Mouse (Mus musculus) embryonic fibroblast, embryonic 13.5 days (primary cell): ENCODE data around the gene H3f3a.

ENCODE experiments used
- CTCF ChIP-seq: IDR thresholded peaks from 2 replicates; pipeline ENCODE4 v1.5.1; 2011; ENCODE audit warnings: mild to moderate bottlenecking, control low read depth, low read length, moderate library complexity, borderline replicate concordance; ENCODE audit not compliant: insufficient read depth
- POLR2A ChIP-seq: IDR thresholded peaks from 2 replicates; pipeline ENCODE4 v1.6.1; 2011; ENCODE audit warnings: low read depth, mild to moderate bottlenecking, control low read depth, low read length, moderate library complexity

- TF ChIP-seq POLR2A (no peak), CTCF (no peak)
Measured at GRCm38 (mm10) chr1:180829775-180830174, 16.0 kb upstream of the H3f3a start.
